ENCODE assay signal across 14 mouse cellular contexts in the genomic region with DNA sequence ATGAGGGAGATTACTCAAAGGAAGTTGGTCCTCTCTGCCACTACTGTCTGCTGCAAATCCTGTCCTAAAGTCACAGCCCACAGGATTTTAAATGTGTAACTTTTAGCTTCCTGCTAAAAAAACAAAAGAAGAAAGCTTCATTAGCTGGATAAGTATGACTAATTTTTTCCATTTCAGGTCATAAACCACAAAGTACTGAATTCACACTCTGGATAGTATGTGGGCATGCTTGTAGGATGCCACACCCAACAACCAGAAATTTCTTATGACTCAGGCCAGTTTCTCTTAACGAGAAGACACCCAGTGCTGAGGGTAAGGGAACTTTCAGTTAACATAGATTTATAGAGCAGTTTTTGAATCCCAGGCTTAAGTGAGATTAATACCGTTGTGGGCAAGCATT. TPM values are rescaled to one million over a fixed set of nuclear protein-coding genes. Genes with fewer than 3 reads are reported as not detected.
DNase-seq lines count a peak whose midpoint lies in the region; ATAC-seq and TF ChIP-seq lines count a peak whose summit lies in the region.
"Had no signal": no experiment of that assay in that cellular context is flagged by ENCODE, and none has a peak within 500 bp of the region (broad histone marks: within the 10 kb centered on the region; RNA-seq: fewer than 3 reads in every experiment).

No protein-coding gene starts in this region.

- H3K4me3 ChIP-seq in CH12.LX (replicated peaks in 1 of 3; ENCODE audit: low read depth in 2 of 3, low read length in 2 of 3, poor library complexity in 1 of 3) (no peak overlapping the region), myocyte (no peak overlapping the region)
- H3K4me3 ChIP-seq: forebrain, embryonic 15.5 days; hindbrain, embryonic 15.5 days had no signal

- no peaks in the 10 kb centered on the region for H3K9me3 ChIP-seq in CH12.LX (replicated peaks; ENCODE audit: low read length)
- H3K9me3 ChIP-seq: forebrain, embryonic 15.5 days; hindbrain, embryonic 15.5 days had no signal

- no peak overlapping the region for H3ac ChIP-seq in myocyte (ENCODE audit: control insufficient read depth, insufficient read length)

- peak; percentile 96 for TF ChIP-seq EP300 in CH12.LX (IDR thresholded peaks at IDR 0.05; ENCODE audit: low read length)

- H3K27me3 ChIP-seq in CH12.LX (replicated peaks) (no peaks in the 10 kb centered on the region), myocyte (ENCODE audit: control insufficient read depth, insufficient read depth, insufficient read length) (no peaks in the 10 kb centered on the region)
- H3K27me3 ChIP-seq: forebrain, embryonic 15.5 days had no signal

- H3K4me2 ChIP-seq in CH12.LX (ENCODE audit: insufficient read depth, low read depth, poor library complexity, severe bottlenecking) (no peak overlapping the region), myocyte (ENCODE audit: low read depth) (peak overlapping the region; percentile 52)
- H3K4me2 ChIP-seq: forebrain, embryonic 15.5 days; heart, embryonic 11.5 days; hindbrain, embryonic 15.5 days had no signal

- in situ Hi-C loops in CH12.LX (cut with MboI; ENCODE audit: low pct_ligation_motif_present, low pct_unique_long_range_greater_than_20kb, low sequenced_read_pairs) = no loop called here

- dilution Hi-C loops in CH12.LX (cut with MboI; ENCODE audit: extremely low pct_ligation_motif_present, extremely low pct_unique_long_range_greater_than_20kb, low sequenced_read_pairs) = no loop called here

- ATAC-seq in common myeloid progenitor, adult 5-6 weeks (replicated peaks; ENCODE audit: low read depth, poor library complexity, severe bottlenecking) = peak; percentile 66
- ATAC-seq in erythroid progenitor cell, adult 5-6 weeks (replicated peaks; ENCODE audit: low FRiP score, poor library complexity, severe bottlenecking) = no peak
- ATAC-seq: forebrain, embryonic 15.5 days had no signal

- H3K79me2 ChIP-seq in CH12.LX (replicated peaks; ENCODE audit: control insufficient read depth, extremely low read depth, insufficient read depth, poor library complexity, severe bottlenecking) (no peaks in the 10 kb centered on the region), myocyte (ENCODE audit: control insufficient read depth, insufficient read depth) (no peaks in the 10 kb centered on the region)

- H3K9ac ChIP-seq in CH12.LX (ENCODE audit: insufficient read depth, low read depth) = no peak overlapping the region; the same call in 1 of the 2 replicates
- H3K9ac ChIP-seq: forebrain, embryonic 15.5 days; hindbrain, embryonic 15.5 days had no signal

- H3K36me3 ChIP-seq in CH12.LX (replicated peaks in 1 of 2; ENCODE audit: control insufficient read depth in 1 of 2, insufficient read depth in 1 of 2, low read length in 1 of 2) (no peaks in the 10 kb centered on the region), myocyte (ENCODE audit: control insufficient read depth, insufficient read depth) (no peaks in the 10 kb centered on the region)
- H3K36me3 ChIP-seq: forebrain, embryonic 15.5 days; hindbrain, embryonic 15.5 days had no signal

- TF ChIP-seq POLR2A in CH12.LX (IDR thresholded peaks at IDR 0.05; ENCODE audit: low read depth, low read length) (no peak), myocyte (IDR thresholded peaks at IDR 0.05; ENCODE audit: insufficient read length, low read depth) (no peak)

- H3K4me1 ChIP-seq in CH12.LX (ENCODE audit: control insufficient read depth in 1 of 2, insufficient read depth in 2 of 2) = peaks cover 0 to 4% of the 10 kb centered on the region in 2 experiments; a peak in 1 of 4 replicates
- H3K4me1 ChIP-seq: forebrain, embryonic 15.5 days; hindbrain, embryonic 15.5 days had no signal

- TF ChIP-seq CTCF in CH12.LX (conservative IDR thresholded peaks at IDR 0.05 in 1 of 2, IDR thresholded peaks at IDR 0.05 in 1 of 2; ENCODE audit: low read depth in 2 of 2, low read length in 2 of 2) = no peak

- no peak for TF ChIP-seq RAD21 in CH12.LX (IDR thresholded peaks at IDR 0.05; ENCODE audit: low read depth, low read length)

- DNase-seq in 416B (ENCODE audit: low read depth) (peak; percentile 83), CH12.LX (ENCODE audit: extremely low read depth) (peak; percentile 69)
- no peak for DNase-seq in thymus, postnatal 10 days (ENCODE audit: low spot score in 2 of 2)
- DNase-seq in adrenal gland, postnatal 25 days = no peak
- DNase-seq: cerebellum, adult 11-12 months; heart, postnatal 36 days; kidney, adult 18-20 months; left cerebral cortex, postnatal 4 days had no signal

- no peak overlapping the region for H3K27ac ChIP-seq in CH12.LX (ENCODE audit: insufficient read depth, low read depth)
- H3K27ac ChIP-seq: forebrain, embryonic 15.5 days; hindbrain, embryonic 15.5 days had no signal

TF ChIP-seq in CH12.LX, 34 proteins besides CTCF, POLR2A, EP300 and RAD21 (continues in another document):
- TF ChIP-seq USF2 (conservative IDR thresholded peaks at IDR 0.05; ENCODE audit: low read depth, low read length) (no peak), NRF1 (IDR thresholded peaks at IDR 0.05; ENCODE audit: low read depth, low read length) (no peak), ZC3H11A (IDR thresholded peaks at IDR 0.05; ENCODE audit: low read depth, low read length) (no peak), BHLHE40 (IDR thresholded peaks at IDR 0.05; ENCODE audit: low read depth, low read length) (peak; percentile 74), CHD2 (IDR thresholded peaks at IDR 0.05; ENCODE audit: low read length) (0 out of 2 replicates have a peak, but pooled peaks have one; percentile 38), TBP (conservative IDR thresholded peaks at IDR 0.05; ENCODE audit: low read depth, low read length) (no peak), ZNF384 (IDR thresholded peaks at IDR 0.05; ENCODE audit: low read depth, low read length) (peak; percentile 68), NELFE (IDR thresholded peaks at IDR 0.05; ENCODE audit: low read depth, low read length) (no peak), JUN (IDR thresholded peaks at IDR 0.05; ENCODE audit: insufficient read depth, low read depth, low read length) (peak; percentile 92), MAX (IDR thresholded peaks at IDR 0.05; ENCODE audit: low read length) (no peak; the same call in 1 of the 2 replicates), ZKSCAN1 (IDR thresholded peaks at IDR 0.05; ENCODE audit: borderline replicate concordance, low read depth, low read length) (no peak), SMC3 (IDR thresholded peaks at IDR 0.05; ENCODE audit: low read depth, low read length) (no peak), PAX5 (IDR thresholded peaks at IDR 0.05; ENCODE audit: low read length) (no peak), SIN3A (IDR thresholded peaks at IDR 0.05; ENCODE audit: low read length) (0 out of 2 replicates have a peak, but pooled peaks have one; percentile 22), JUND (conservative IDR thresholded peaks at IDR 0.05; ENCODE audit: low read depth, low read length) (peak; percentile 98), IRF4 (IDR thresholded peaks at IDR 0.05; ENCODE audit: low read depth, low read length) (peak; percentile 85), MYC (IDR thresholded peaks at IDR 0.05; ENCODE audit: low read depth, low read length) (0 out of 2 replicates have a peak, but pooled peaks have one; percentile 25)

TF ChIP-seq in myocyte, 11 proteins besides CTCF, POLR2A, EP300 and RAD21:
- TF ChIP-seq MYOD1 (IDR thresholded peaks at IDR 0.05; ENCODE audit: control insufficient read depth in 1 of 3, insufficient read length in 2 of 3, low read depth in 2 of 3) (no peak), REST (IDR thresholded peaks at IDR 0.05; ENCODE audit: insufficient read depth, insufficient read length) (no peak), POLR2AphosphoS2 (IDR thresholded peaks at IDR 0.05; ENCODE audit: insufficient read length, low read depth) (no peak), TCF12 (IDR thresholded peaks at IDR 0.05; ENCODE audit: insufficient read depth, poor library complexity, severe bottlenecking) (no peak), MYOG (IDR thresholded peaks at IDR 0.05; ENCODE audit: control insufficient read depth in 1 of 3, insufficient read depth in 1 of 3, insufficient read length in 2 of 3, low read depth in 2 of 3) (no peak), SRF (IDR thresholded peaks at IDR 0.05; ENCODE audit: control insufficient read depth, insufficient read length, low read depth) (no peak), E2F4 (IDR thresholded peaks at IDR 0.05; ENCODE audit: insufficient read depth) (no peak), MAX (IDR thresholded peaks at IDR 0.05; ENCODE audit: low read depth) (no peak), TCF3 (IDR thresholded peaks at IDR 0.05; ENCODE audit: insufficient read length, low read depth) (no peak), CEBPB (IDR thresholded peaks at IDR 0.05; ENCODE audit: insufficient read depth, poor library complexity, severe bottlenecking) (no peak), USF1 (IDR thresholded peaks at IDR 0.05; ENCODE audit: low read depth) (no peak)
TF ChIP-seq in myocyte: peak in this region for 0.

RNA-seq across cellular contexts. Expression of gene Car5b, which starts 14.5 kb away (rescaled TPM):
- 0.13 and 0.17 TPM in 2 replicates for total RNA-seq in CH12.LX (2012; rRNA removed)
- not detected in 2 replicates for total RNA-seq in CH12.LX (2014; rRNA removed)
- 0.12 TPM in 1 of 2 replicates, not detected in the other for polyA plus RNA-seq in CH12.LX (2012; ENCODE audit: insufficient read length, low read depth)
- total RNA-seq in common myeloid progenitor, adult 5-6 weeks (2017) = 0.69 TPM in 1 of 2 replicates, not detected in the other
- 7.5 TPM for polyA plus RNA-seq in myocyte (2012; fragmentation: generic; extraction: Trizol)
- total RNA-seq in adrenal gland, postnatal 25 days (2021) = 7.8 and 7.9 TPM in 2 replicates
- not detected in 2 replicates for total RNA-seq in erythroid progenitor cell, adult 5-6 weeks (2015; ENCODE audit: low replicate concordance)
- not detected in 2 replicates for total RNA-seq in erythroid progenitor cell, adult 5-6 weeks (2017; ENCODE audit: low replicate concordance)

RNA-seq across cellular contexts. Expression of gene Zrsr2, which starts 54.9 kb away (rescaled TPM):
- total RNA-seq in CH12.LX (2012; rRNA removed) (13.7 and 15.2 TPM in 2 replicates), CH12.LX (2014; rRNA removed) (14.2 and 16.5 TPM in 2 replicates)
- polyA plus RNA-seq in CH12.LX (2012; ENCODE audit: insufficient read length, low read depth) (76.8 and 89.1 TPM in 2 replicates), myocyte (2012; fragmentation: generic; extraction: Trizol) (18.7 TPM)
- 46.9 and 64.7 TPM in 2 replicates for total RNA-seq in common myeloid progenitor, adult 5-6 weeks (2017)
- 26.7 and 36.2 TPM in 2 replicates for total RNA-seq in adrenal gland, postnatal 25 days (2021)
- 26.4 and 50.5 TPM in 2 replicates for total RNA-seq in erythroid progenitor cell, adult 5-6 weeks (2015; ENCODE audit: low replicate concordance)
- 40.2 and 51.1 TPM in 2 replicates for total RNA-seq in erythroid progenitor cell, adult 5-6 weeks (2017; ENCODE audit: low replicate concordance)

Comparison
In these comparisons a context has a peak if more than half of its experiments do, and no peak if none do; other contexts are left out.
1. DNase-seq: peak in 416B (single experiment) and CH12.LX (single experiment); none in thymus, postnatal 10 days (0 of 2) and adrenal gland, postnatal 25 days (single experiment).